Mouse (Mus musculus): ENCODE results near the gene Rab3il1. TPM values are rescaled to one million over a fixed set of nuclear protein-coding genes. Genes with fewer than 3 reads are reported as not detected.

The Rab3il1 gene
- 3.1 and 5.6 TPM in 2 replicates for total RNA-seq (2015)
- 7.1 and 11.8 TPM in 2 replicates for total RNA-seq (2017)

- no peak for ATAC-seq (ENCODE audit: poor library complexity, severe bottlenecking)
Observed at GRCm38 (mm10) chr19:10001206-10001969, at the start of gene Rab3il1, which contains the start of gene Best1. TSS of gene Rab3il1 (plus strand) at chr19:10001669. TSS of gene Best1 (minus strand) at chr19:10001633.

GRCm38 (mm10) chr19:9952390-9952789 lies 49.1 kb upstream of the Rab3il1 start:
- ATAC-seq (ENCODE audit: poor library complexity, severe bottlenecking), result peak; percentile 67

- peak; percentile 38 for ATAC-seq (ENCODE audit: poor library complexity, severe bottlenecking)
Observed at GRCm38 (mm10) chr19:9952912-9953311, 48.6 kb upstream of the Rab3il1 start.

GRCm38 (mm10) chr19:9954055-9954810 lies 47.2 kb upstream of the Rab3il1 start:
- ATAC-seq (ENCODE audit: poor library complexity, severe bottlenecking), result peak; percentile 70

- ATAC-seq (ENCODE audit: poor library complexity, severe bottlenecking), result peak; percentile 57
Observed at GRCm38 (mm10) chr19:9954811-9955202, 46.7 kb upstream of the Rab3il1 start.

GRCm38 (mm10) chr19:9955438-9955837 lies 46.0 kb upstream of the Rab3il1 start:
- no peak for ATAC-seq (ENCODE audit: poor library complexity, severe bottlenecking)

GRCm38 (mm10) chr19:9956624-9957388 lies 44.7 kb upstream of the Rab3il1 start:
- ATAC-seq (ENCODE audit: poor library complexity, severe bottlenecking), result no peak

- ATAC-seq (ENCODE audit: poor library complexity, severe bottlenecking), result no peak
Observed at GRCm38 (mm10) chr19:9957965-9958364, 43.5 kb upstream of the Rab3il1 start.

GRCm38 (mm10) chr19:9960769-9961168 lies 40.7 kb upstream of the Rab3il1 start:
- no peak for ATAC-seq (ENCODE audit: poor library complexity, severe bottlenecking)

- no peak for ATAC-seq (ENCODE audit: poor library complexity, severe bottlenecking)
Observed at GRCm38 (mm10) chr19:9964205-9964916, 37.1 kb upstream of the Rab3il1 start.

GRCm38 (mm10) chr19:9966096-9966867 lies 35.2 kb upstream of the Rab3il1 start:
- ATAC-seq (ENCODE audit: poor library complexity, severe bottlenecking), result peak; percentile 88

GRCm38 (mm10) chr19:9968081-9968787 lies 33.2 kb upstream of the Rab3il1 start:
- no peak for ATAC-seq (ENCODE audit: poor library complexity, severe bottlenecking)

GRCm38 (mm10) chr19:9974853-9975252 lies 26.6 kb upstream of the Rab3il1 start:
- ATAC-seq (ENCODE audit: poor library complexity, severe bottlenecking), result peak; percentile 87

GRCm38 (mm10) chr19:9977085-9977484 lies 24.4 kb upstream of the Rab3il1 start:
- ATAC-seq (ENCODE audit: poor library complexity, severe bottlenecking), result no peak

- peak; percentile 28 for ATAC-seq (ENCODE audit: poor library complexity, severe bottlenecking)
Observed at GRCm38 (mm10) chr19:9978431-9978951, 23.0 kb upstream of the Rab3il1 start.

GRCm38 (mm10) chr19:9979156-9979555 lies 22.3 kb upstream of the Rab3il1 start:
- no peak for ATAC-seq (ENCODE audit: poor library complexity, severe bottlenecking)

GRCm38 (mm10) chr19:9980258-9980657 lies 21.2 kb upstream of the Rab3il1 start, which contains the start of gene Fth1:
TSS of gene Fth1 (plus strand) at chr19:9980598.
- no peak for ATAC-seq (ENCODE audit: poor library complexity, severe bottlenecking)

GRCm38 (mm10) chr19:9981621-9982020 lies 19.8 kb upstream of the Rab3il1 start:
- ATAC-seq (ENCODE audit: poor library complexity, severe bottlenecking), result no peak

All from megakaryocyte, adult 5-6 weeks (primary cell).